Mouse (Mus musculus): Measurements from ENCODE around the gene Myadml2. TPM values are rescaled to one million over a fixed set of nuclear protein-coding genes. Genes with fewer than 3 reads are reported as not detected.

The Myadml2 gene
- polyA plus RNA-seq, 1 experiment from 2014 or later: not detected

GRCm38 (mm10) chr11:120613976-120614375, 34.0 kb downstream of the Myadml2 start:
- peaks cover 50% of the 10 kb centered on the region for H3K36me3 ChIP-seq (ENCODE audit: control insufficient read depth, insufficient read depth, low read length)
- peaks cover 10% of the 10 kb centered on the region for H3K4me1 ChIP-seq (replicated peaks; ENCODE audit: control insufficient read depth, insufficient read depth, low read length)
- no peak overlapping the region for H3K4me3 ChIP-seq (ENCODE audit: low read depth, low read length)
- no peaks in the 10 kb centered on the region for H3K9me3 ChIP-seq (ENCODE audit: control insufficient read depth, low read length)
- ATAC-seq (replicated peaks; ENCODE audit: low FRiP score, low TSS enrichment, low read depth): no peak
- WGBS: 94% methylated on average over 8 of the region's 8 CpGs
- H3K4me2 ChIP-seq (ENCODE audit: low read length): no peak overlapping the region
- H3K27me3 ChIP-seq (replicated peaks; ENCODE audit: control insufficient read depth, insufficient read depth, low read length): no peaks in the 10 kb centered on the region
- H3K27ac ChIP-seq (ENCODE audit: low read depth): no peak overlapping the region
- DNase-seq (ENCODE audit: low spot score): no peak
- H3K9ac ChIP-seq (ENCODE audit: low read length): no peak overlapping the region

DNA sequence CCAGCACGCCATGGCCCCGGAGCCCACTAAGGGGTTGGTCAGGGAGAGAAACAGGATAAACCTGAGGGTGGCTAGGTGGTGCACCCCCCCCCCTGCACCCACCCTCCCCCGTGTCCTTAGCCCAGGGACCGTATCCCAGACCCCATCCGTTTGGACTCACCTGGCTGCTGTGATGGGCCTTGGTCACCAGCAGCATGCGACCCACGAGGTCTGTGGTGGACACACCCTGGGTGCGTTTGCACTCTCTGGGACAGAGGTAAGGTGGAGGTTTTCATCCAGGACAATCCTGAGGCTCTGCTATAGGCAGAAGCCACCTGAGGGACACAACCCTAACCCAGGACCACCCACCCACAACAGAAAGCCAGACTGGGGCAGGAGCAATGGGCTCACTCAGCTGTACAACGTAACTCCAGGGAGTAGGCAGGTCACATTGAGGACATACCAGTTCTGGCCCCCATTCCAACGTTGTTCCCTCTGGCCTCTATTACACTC, 34.4 kb downstream of the Myadml2 start:
- Histone ChIP-seq H3K4me2 (ENCODE audit: low read length) (no peak overlapping the region), H3K27me3 (replicated peaks; ENCODE audit: control insufficient read depth, insufficient read depth, low read length) (no peaks in the 10 kb centered on the region), H3K4me1 (replicated peaks; ENCODE audit: control insufficient read depth, insufficient read depth, low read length) (peaks cover 15% of the 10 kb centered on the region), H3K9ac (ENCODE audit: low read length) (no peak overlapping the region), H3K4me3 (ENCODE audit: low read depth, low read length) (no peak overlapping the region), H3K36me3 (ENCODE audit: control insufficient read depth, insufficient read depth, low read length) (peaks cover 47% of the 10 kb centered on the region), H3K9me3 (ENCODE audit: control insufficient read depth, low read length) (no peaks in the 10 kb centered on the region), H3K27ac (ENCODE audit: low read depth) (no peak overlapping the region)
- DNase-seq (ENCODE audit: low spot score): no peak
- no peak for ATAC-seq (replicated peaks; ENCODE audit: low FRiP score, low TSS enrichment, low read depth)
- WGBS: 94% methylated on average over 10 of the region's 10 CpGs

DNA sequence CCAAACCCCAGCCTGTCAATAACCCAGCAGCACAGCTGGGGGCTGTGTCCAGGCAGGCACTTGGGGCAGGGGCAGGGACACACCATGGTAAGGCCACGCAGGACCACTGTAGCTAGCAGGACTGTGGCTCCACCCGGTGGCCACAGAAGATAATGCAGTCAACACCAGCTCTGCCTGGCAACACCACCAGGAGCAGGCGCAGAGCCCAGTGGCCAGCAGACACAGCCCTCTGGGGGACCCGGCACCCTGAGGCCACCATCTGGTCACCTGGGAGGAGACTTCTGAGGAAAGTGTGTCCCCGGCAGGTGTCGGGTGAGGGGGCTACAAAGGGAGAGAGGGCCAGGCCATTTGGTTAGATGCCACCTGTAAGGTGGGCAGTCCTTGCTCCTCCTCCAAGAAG, 35.2 kb downstream of the Myadml2 start:
- Histone ChIP-seq H3K27ac (ENCODE audit: low read depth) (no peak overlapping the region), H3K9ac (ENCODE audit: low read length) (no peak overlapping the region), H3K9me3 (ENCODE audit: control insufficient read depth, low read length) (no peaks in the 10 kb centered on the region), H3K36me3 (ENCODE audit: control insufficient read depth, insufficient read depth, low read length) (peaks cover 47% of the 10 kb centered on the region), H3K27me3 (replicated peaks; ENCODE audit: control insufficient read depth, insufficient read depth, low read length) (no peaks in the 10 kb centered on the region), H3K4me3 (ENCODE audit: low read depth, low read length) (no peak overlapping the region), H3K4me2 (ENCODE audit: low read length) (no peak overlapping the region), H3K4me1 (replicated peaks; ENCODE audit: control insufficient read depth, insufficient read depth, low read length) (peaks cover 22% of the 10 kb centered on the region)
- ATAC-seq (replicated peaks; ENCODE audit: low FRiP score, low TSS enrichment, low read depth) (no peak), DNase-seq (ENCODE audit: low spot score) (peak; percentile 87)
- 44% methylated on average over 6 of the region's 6 CpGs for WGBS

- H3K27ac ChIP-seq (ENCODE audit: low read depth): no peak overlapping the region
- no peaks in the 10 kb centered on the region for H3K27me3 ChIP-seq (replicated peaks; ENCODE audit: control insufficient read depth, insufficient read depth, low read length)
- H3K9ac ChIP-seq (ENCODE audit: low read length): no peak overlapping the region
- DNase-seq (ENCODE audit: low spot score) (no peak), ATAC-seq (replicated peaks; ENCODE audit: low FRiP score, low TSS enrichment, low read depth) (no peak)
- peaks cover 18% of the 10 kb centered on the region for H3K4me1 ChIP-seq (replicated peaks; ENCODE audit: control insufficient read depth, insufficient read depth, low read length)
- peaks cover 56% of the 10 kb centered on the region for H3K36me3 ChIP-seq (ENCODE audit: control insufficient read depth, insufficient read depth, low read length)
- H3K4me3 ChIP-seq (ENCODE audit: low read depth, low read length): no peak overlapping the region
- no peak overlapping the region for H3K4me2 ChIP-seq (ENCODE audit: low read length)
- 88% methylated on average over 9 of the region's 9 CpGs for WGBS
- no peaks in the 10 kb centered on the region for H3K9me3 ChIP-seq (ENCODE audit: control insufficient read depth, low read length)
Observed at GRCm38 (mm10) chr11:120610477-120611046, 37.4 kb downstream of the Myadml2 start.

- Histone ChIP-seq H3K4me1 (replicated peaks; ENCODE audit: control insufficient read depth, insufficient read depth, low read length) (peaks cover 18% of the 10 kb centered on the region), H3K27ac (ENCODE audit: low read depth) (no peak overlapping the region), H3K9ac (ENCODE audit: low read length) (no peak overlapping the region), H3K4me2 (ENCODE audit: low read length) (peak overlapping the region; percentile 63; the same call in 1 of the 2 replicates), H3K27me3 (replicated peaks; ENCODE audit: control insufficient read depth, insufficient read depth, low read length) (no peaks in the 10 kb centered on the region), H3K4me3 (ENCODE audit: low read depth, low read length) (no peak overlapping the region), H3K9me3 (ENCODE audit: control insufficient read depth, low read length) (no peaks in the 10 kb centered on the region), H3K36me3 (ENCODE audit: control insufficient read depth, insufficient read depth, low read length) (peaks cover 58% of the 10 kb centered on the region)
- ATAC-seq (replicated peaks; ENCODE audit: low FRiP score, low TSS enrichment, low read depth) (peak; percentile 56; the same call in 1 of the 2 replicates), DNase-seq (ENCODE audit: low spot score) (peak; percentile 66)
- 46% methylated on average over 7 of the region's 8 CpGs for WGBS
Observed at GRCm38 (mm10) chr11:120609250-120609649, 38.7 kb downstream of the Myadml2 start.

GRCm38 (mm10) chr11:120608241-120609034, 39.5 kb downstream of the Myadml2 start, which contains the start of gene Npb:
Npb (plus strand) TSS chr11:120608477.
- peak; percentile 63 for DNase-seq (ENCODE audit: low spot score)
- peak within 1 kb of the TSS; percentile 44 for H3K9ac ChIP-seq (ENCODE audit: low read length)
- no peaks in the 10 kb centered on the region for H3K9me3 ChIP-seq (ENCODE audit: control insufficient read depth, low read length)
- WGBS: 4% methylated on average over 45 of the region's 45 CpGs
- H3K4me2 ChIP-seq (ENCODE audit: low read length): peak within 1 kb of the TSS; percentile 63
- peaks cover 18% of the 10 kb centered on the region for H3K4me1 ChIP-seq (replicated peaks; ENCODE audit: control insufficient read depth, insufficient read depth, low read length)
- H3K27me3 ChIP-seq (replicated peaks; ENCODE audit: control insufficient read depth, insufficient read depth, low read length): no peaks in the 10 kb centered on the region
- H3K36me3 ChIP-seq (ENCODE audit: control insufficient read depth, insufficient read depth, low read length): peaks cover 57% of the 10 kb centered on the region
- peak within 1 kb of the TSS; percentile 27 for H3K4me3 ChIP-seq (ENCODE audit: low read depth, low read length)
- peak; percentile 29 for ATAC-seq (replicated peaks; ENCODE audit: low FRiP score, low TSS enrichment, low read depth)
- H3K27ac ChIP-seq (ENCODE audit: low read depth): no peak within 1 kb of the TSS

GRCm38 (mm10) chr11:120606764-120607163, 41.2 kb downstream of the Myadml2 start:
- H3K4me2 ChIP-seq (ENCODE audit: low read length): no peak overlapping the region
- no peak overlapping the region for H3K9ac ChIP-seq (ENCODE audit: low read length)
- H3K27me3 ChIP-seq (replicated peaks; ENCODE audit: control insufficient read depth, insufficient read depth, low read length): no peaks in the 10 kb centered on the region
- no peak overlapping the region for H3K27ac ChIP-seq (ENCODE audit: low read depth)
- peaks cover 62% of the 10 kb centered on the region for H3K36me3 ChIP-seq (ENCODE audit: control insufficient read depth, insufficient read depth, low read length)
- no peak for ATAC-seq (replicated peaks; ENCODE audit: low FRiP score, low TSS enrichment, low read depth)
- no peaks in the 10 kb centered on the region for H3K9me3 ChIP-seq (ENCODE audit: control insufficient read depth, low read length)
- H3K4me1 ChIP-seq (replicated peaks; ENCODE audit: control insufficient read depth, insufficient read depth, low read length): peaks cover 18% of the 10 kb centered on the region
- H3K4me3 ChIP-seq (ENCODE audit: low read depth, low read length): no peak overlapping the region
- no peak for DNase-seq (ENCODE audit: low spot score)
- whole genome bisulfite sequencing: 86% methylated on average over 4 of the region's 4 CpGs

GRCm38 (mm10) chr11:120605667-120606066, 42.3 kb downstream of the Myadml2 start:
- H3K36me3 ChIP-seq (ENCODE audit: control insufficient read depth, insufficient read depth, low read length): peaks cover 56% of the 10 kb centered on the region

More at GRCm38 (mm10) chr11:120605667-120606066, 42.3 kb downstream of the Myadml2 start:
- Histone ChIP-seq H3K9ac (ENCODE audit: low read length) (no peak overlapping the region), H3K9me3 (ENCODE audit: control insufficient read depth, low read length) (no peaks in the 10 kb centered on the region), H3K4me2 (ENCODE audit: low read length) (no peak overlapping the region), H3K4me1 (replicated peaks; ENCODE audit: control insufficient read depth, insufficient read depth, low read length) (peaks cover 18% of the 10 kb centered on the region), H3K27me3 (replicated peaks; ENCODE audit: control insufficient read depth, insufficient read depth, low read length) (no peaks in the 10 kb centered on the region), H3K4me3 (ENCODE audit: low read depth, low read length) (no peak overlapping the region), H3K27ac (ENCODE audit: low read depth) (no peak overlapping the region)
- ATAC-seq (replicated peaks; ENCODE audit: low FRiP score, low TSS enrichment, low read depth) (no peak), DNase-seq (ENCODE audit: low spot score) (no peak)
- WGBS: 92% methylated on average over 7 of the region's 7 CpGs
